Mouse (Mus musculus): ENCODE results near the gene Scamp3. TPM values are rescaled to one million over a fixed set of nuclear protein-coding genes. Genes with fewer than 3 reads are reported as not detected.

Gene Scamp3
- polyA plus RNA-seq, 1 experiment from 2014 or later: 93.9 TPM

- Histone ChIP-seq H3K36me3 (ENCODE audit: control insufficient read depth, insufficient read depth) (no peaks in the 10 kb centered on the region), H3K4me2 (ENCODE audit: low read depth, low read length) (no peak overlapping the region), H3K4me3 (ENCODE audit: low read length) (no peak overlapping the region), H3K9ac (ENCODE audit: low read length) (no peak overlapping the region), H3K9me3 (replicated peaks; ENCODE audit: control insufficient read depth, low read length) (no peaks in the 10 kb centered on the region), H3K27ac (ENCODE audit: low read length) (no peak overlapping the region), H3K27me3 (ENCODE audit: control insufficient read depth, insufficient read depth, low read length) (peaks cover 16% of the 10 kb centered on the region; the same call in 1 of the 2 replicates), H3K4me1 (ENCODE audit: control insufficient read depth, insufficient read depth, low read length) (peaks cover 12% of the 10 kb centered on the region)
- ATAC-seq (replicated peaks; ENCODE audit: extremely low read depth, insufficient read depth, low FRiP score): no peak
- 62% methylated on average over 12 of the region's 12 CpGs for WGBS
These were observed 48.1 kb downstream of the Scamp3 start for GRCm38 (mm10) chr3:89225321-89225815.

- WGBS: 61% methylated on average over 4 of the region's 4 CpGs
- H3K4me1 ChIP-seq (ENCODE audit: control insufficient read depth, insufficient read depth, low read length): peaks cover 12% of the 10 kb centered on the region
- ATAC-seq (replicated peaks; ENCODE audit: extremely low read depth, insufficient read depth, low FRiP score): no peak
- no peak overlapping the region for H3K27ac ChIP-seq (ENCODE audit: low read length)
- H3K4me2 ChIP-seq (ENCODE audit: low read depth, low read length): no peak overlapping the region
- peaks cover 16% of the 10 kb centered on the region; the same call in 1 of the 2 replicates for H3K27me3 ChIP-seq (ENCODE audit: control insufficient read depth, insufficient read depth, low read length)
- H3K4me3 ChIP-seq (ENCODE audit: low read length): no peak overlapping the region
- H3K9me3 ChIP-seq (replicated peaks; ENCODE audit: control insufficient read depth, low read length): no peaks in the 10 kb centered on the region
- H3K9ac ChIP-seq (ENCODE audit: low read length): no peak overlapping the region
- no peaks in the 10 kb centered on the region for H3K36me3 ChIP-seq (ENCODE audit: control insufficient read depth, insufficient read depth)
These were observed 48.6 kb downstream of the Scamp3 start for GRCm38 (mm10) chr3:89225918-89226317.

- no peaks in the 10 kb centered on the region for H3K9me3 ChIP-seq (replicated peaks; ENCODE audit: control insufficient read depth, low read length)
- H3K27me3 ChIP-seq (ENCODE audit: control insufficient read depth, insufficient read depth, low read length): peaks cover 16% of the 10 kb centered on the region; the same call in 1 of the 2 replicates
- no peak overlapping the region for H3K27ac ChIP-seq (ENCODE audit: low read length)
- no peaks in the 10 kb centered on the region for H3K36me3 ChIP-seq (ENCODE audit: control insufficient read depth, insufficient read depth)
- no peak for ATAC-seq (replicated peaks; ENCODE audit: extremely low read depth, insufficient read depth, low FRiP score)
- no peak overlapping the region; the same call in 1 of the 2 replicates for H3K4me3 ChIP-seq (ENCODE audit: low read length)
- 59% methylated on average over 11 of the region's 11 CpGs for WGBS
- H3K9ac ChIP-seq (ENCODE audit: low read length): no peak overlapping the region; the same call in 1 of the 2 replicates
- H3K4me1 ChIP-seq (ENCODE audit: control insufficient read depth, insufficient read depth, low read length): peaks cover 12% of the 10 kb centered on the region
- peak overlapping the region; percentile 76; the same call in 1 of the 2 replicates for H3K4me2 ChIP-seq (ENCODE audit: low read depth, low read length)
These were observed 49.1 kb downstream of the Scamp3 start for GRCm38 (mm10) chr3:89226361-89226760.

GRCm38 (mm10) chr3:89226900-89227299, 49.6 kb downstream of the Scamp3 start, which contains the start of gene Mtx1:
Gene Mtx1, minus strand, starts transcription at chr3:89227088.
- 10% methylated on average over 21 of the region's 21 CpGs for WGBS
- peaks cover 16% of the 10 kb centered on the region; the same call in 1 of the 2 replicates for H3K27me3 ChIP-seq (ENCODE audit: control insufficient read depth, insufficient read depth, low read length)
- no peaks in the 10 kb centered on the region for H3K36me3 ChIP-seq (ENCODE audit: control insufficient read depth, insufficient read depth)
- peak within 1 kb of the TSS; percentile 61 for H3K4me3 ChIP-seq (ENCODE audit: low read length)
- no peaks in the 10 kb centered on the region for H3K9me3 ChIP-seq (replicated peaks; ENCODE audit: control insufficient read depth, low read length)
- peak within 1 kb of the TSS; percentile 76 for H3K4me2 ChIP-seq (ENCODE audit: low read depth, low read length)
- H3K9ac ChIP-seq (ENCODE audit: low read length): peak within 1 kb of the TSS; percentile 58
- H3K27ac ChIP-seq (ENCODE audit: low read length): 0 out of 2 replicates have a peak within 1 kb of the TSS, but pooled peaks have one; percentile 20
- peaks cover 12% of the 10 kb centered on the region for H3K4me1 ChIP-seq (ENCODE audit: control insufficient read depth, insufficient read depth, low read length)
- ATAC-seq (replicated peaks; ENCODE audit: extremely low read depth, insufficient read depth, low FRiP score): no peak

GRCm38 (mm10) chr3:89227307-89228179, 50.3 kb downstream of the Scamp3 start:
- Histone ChIP-seq H3K4me2 (ENCODE audit: low read depth, low read length) (peak overlapping the region; percentile 76), H3K27me3 (ENCODE audit: control insufficient read depth, insufficient read depth, low read length) (peaks cover 16% of the 10 kb centered on the region; the same call in 1 of the 2 replicates), H3K4me3 (ENCODE audit: low read length) (peak overlapping the region; percentile 61), H3K9ac (ENCODE audit: low read length) (peak overlapping the region; percentile 58), H3K4me1 (ENCODE audit: control insufficient read depth, insufficient read depth, low read length) (peaks cover 12% of the 10 kb centered on the region), H3K9me3 (replicated peaks; ENCODE audit: control insufficient read depth, low read length) (no peaks in the 10 kb centered on the region), H3K36me3 (ENCODE audit: control insufficient read depth, insufficient read depth) (no peaks in the 10 kb centered on the region), H3K27ac (ENCODE audit: low read length) (0 out of 2 replicates have a peak overlapping the region, but pooled peaks have one; percentile 20)
- WGBS: 4% methylated on average over 41 of the region's 41 CpGs
- ATAC-seq (replicated peaks; ENCODE audit: extremely low read depth, insufficient read depth, low FRiP score): peak; percentile 72

- H3K4me3 ChIP-seq (ENCODE audit: low read length): peak overlapping the region; percentile 61
- peaks cover 16% of the 10 kb centered on the region; the same call in 1 of the 2 replicates for H3K27me3 ChIP-seq (ENCODE audit: control insufficient read depth, insufficient read depth, low read length)
- peak overlapping the region; percentile 68 for H3K9ac ChIP-seq (ENCODE audit: low read length)
- H3K4me1 ChIP-seq (ENCODE audit: control insufficient read depth, insufficient read depth, low read length): peaks cover 19% of the 10 kb centered on the region
- ATAC-seq (replicated peaks; ENCODE audit: extremely low read depth, insufficient read depth, low FRiP score): peak; percentile 49
- H3K36me3 ChIP-seq (ENCODE audit: control insufficient read depth, insufficient read depth): no peaks in the 10 kb centered on the region
- WGBS: 1% methylated on average over 20 of the region's 20 CpGs
- no peaks in the 10 kb centered on the region for H3K9me3 ChIP-seq (replicated peaks; ENCODE audit: control insufficient read depth, low read length)
- 0 out of 2 replicates have a peak overlapping the region, but pooled peaks have one; percentile 26 for H3K27ac ChIP-seq (ENCODE audit: low read length)
- peak overlapping the region; percentile 76 for H3K4me2 ChIP-seq (ENCODE audit: low read depth, low read length)
These were observed 50.9 kb downstream of the Scamp3 start for GRCm38 (mm10) chr3:89228180-89228549.

GRCm38 (mm10) chr3:89228836-89229235, 51.6 kb downstream of the Scamp3 start, which contains the start of gene Muc1:
Gene Muc1, plus strand, starts transcription at chr3:89229057.
- Histone ChIP-seq H3K4me2 (ENCODE audit: low read depth, low read length) (peak within 1 kb of the TSS; percentile 76), H3K36me3 (ENCODE audit: control insufficient read depth, insufficient read depth) (no peaks in the 10 kb centered on the region), H3K27ac (ENCODE audit: low read length) (0 out of 2 replicates have a peak within 1 kb of the TSS, but pooled peaks have one; percentile 26), H3K27me3 (ENCODE audit: control insufficient read depth, insufficient read depth, low read length) (peaks cover 16% of the 10 kb centered on the region; the same call in 1 of the 2 replicates), H3K4me3 (ENCODE audit: low read length) (peak within 1 kb of the TSS; percentile 61), H3K9me3 (replicated peaks; ENCODE audit: control insufficient read depth, low read length) (no peaks in the 10 kb centered on the region), H3K4me1 (ENCODE audit: control insufficient read depth, insufficient read depth, low read length) (peaks cover 25% of the 10 kb centered on the region), H3K9ac (ENCODE audit: low read length) (peak within 1 kb of the TSS; percentile 68)
- no peak for ATAC-seq (replicated peaks; ENCODE audit: extremely low read depth, insufficient read depth, low FRiP score)
- 33% methylated on average over 10 of the region's 10 CpGs for WGBS

GRCm38 (mm10) chr3:89229276-89229675, 52.0 kb downstream of the Scamp3 start:
- Histone ChIP-seq H3K4me1 (ENCODE audit: control insufficient read depth, insufficient read depth, low read length) (peaks cover 26% of the 10 kb centered on the region), H3K9me3 (replicated peaks; ENCODE audit: control insufficient read depth, low read length) (no peaks in the 10 kb centered on the region), H3K4me2 (ENCODE audit: low read depth, low read length) (no peak overlapping the region), H3K36me3 (ENCODE audit: control insufficient read depth, insufficient read depth) (no peaks in the 10 kb centered on the region), H3K9ac (ENCODE audit: low read length) (no peak overlapping the region), H3K4me3 (ENCODE audit: low read length) (no peak overlapping the region), H3K27me3 (ENCODE audit: control insufficient read depth, insufficient read depth, low read length) (peaks cover 16% of the 10 kb centered on the region; the same call in 1 of the 2 replicates), H3K27ac (ENCODE audit: low read length) (no peak overlapping the region)
- ATAC-seq (replicated peaks; ENCODE audit: extremely low read depth, insufficient read depth, low FRiP score): no peak
- 67% methylated on average over 4 of the region's 4 CpGs for WGBS
